Mouse (Mus musculus) ovary, adult 18-20 months (tissue): ENCODE measurements around the gene Gabbr2.
"Not testable (repeated sequence)": the region's sequence is repeated elsewhere in the genome, so short reads cannot be mapped to it uniquely, and the experiment has no call there.

ENCODE experiments used
- DNase-seq: peaks from one replicate; pipeline ENCODE4 v3.0.0; 2022; ENCODE audit warnings: low spot score, mixed read lengths

The Gabbr2 gene

GRCm38 (mm10) chr4:46655298-46655697 is 336.4 kb downstream of the Gabbr2 start:
- no peak for DNase-seq

- peak; percentile 84 for DNase-seq
Observed at GRCm38 (mm10) chr4:46650086-46650753, 341.5 kb downstream of the Gabbr2 start, which contains the start of gene Tbc1d2. Gene Tbc1d2 (minus strand): TSS chr4:46650209.

GRCm38 (mm10) chr4:46649161-46649560 is 342.5 kb downstream of the Gabbr2 start:
- DNase-seq, result no peak

- no peak for DNase-seq
Observed at GRCm38 (mm10) chr4:46643676-46644112, 348.0 kb downstream of the Gabbr2 start.

- no peak for DNase-seq
Observed at GRCm38 (mm10) chr4:46642924-46643675, 348.6 kb downstream of the Gabbr2 start.

- DNase-seq, result no peak
Observed at GRCm38 (mm10) chr4:46641283-46641682, 350.4 kb downstream of the Gabbr2 start.

- no peak for DNase-seq
Observed at GRCm38 (mm10) chr4:46639866-46640265, 351.8 kb downstream of the Gabbr2 start.

- not testable (repeated sequence) for DNase-seq
Observed at GRCm38 (mm10) chr4:46637250-46637649, 354.4 kb downstream of the Gabbr2 start.

- DNase-seq, result no peak
Observed at GRCm38 (mm10) chr4:46635702-46636430, 355.8 kb downstream of the Gabbr2 start.

GRCm38 (mm10) chr4:46634881-46635280 is 356.8 kb downstream of the Gabbr2 start:
- no peak for DNase-seq

- not testable (repeated sequence) for DNase-seq
Observed at GRCm38 (mm10) chr4:46633565-46633964, 358.1 kb downstream of the Gabbr2 start.

- no peak for DNase-seq
Observed at GRCm38 (mm10) chr4:46632465-46632864, 359.2 kb downstream of the Gabbr2 start.

- no peak for DNase-seq
Observed at GRCm38 (mm10) chr4:46630390-46630789, 361.3 kb downstream of the Gabbr2 start.

- no peak for DNase-seq
Observed at GRCm38 (mm10) chr4:46628873-46629272, 362.8 kb downstream of the Gabbr2 start.

- DNase-seq, result no peak
Observed at GRCm38 (mm10) chr4:46628081-46628480, 363.6 kb downstream of the Gabbr2 start.

- DNase-seq, result no peak
Observed at GRCm38 (mm10) chr4:46625101-46625500, 366.6 kb downstream of the Gabbr2 start.

GRCm38 (mm10) chr4:46623007-46623406 is 368.7 kb downstream of the Gabbr2 start:
- DNase-seq, result no peak

- no peak for DNase-seq
Observed at GRCm38 (mm10) chr4:46620946-46621345, 370.7 kb downstream of the Gabbr2 start.

- no peak for DNase-seq
Observed at GRCm38 (mm10) chr4:46620330-46620729, 371.3 kb downstream of the Gabbr2 start.

- no peak for DNase-seq
Observed at GRCm38 (mm10) chr4:46618196-46618817, 373.4 kb downstream of the Gabbr2 start.

GRCm38 (mm10) chr4:46617408-46617807 is 374.3 kb downstream of the Gabbr2 start:
- no peak for DNase-seq

- no peak for DNase-seq
Observed at GRCm38 (mm10) chr4:46614641-46615040, 377.0 kb downstream of the Gabbr2 start.
